Mouse (Mus musculus): ENCODE measurements around the gene 2900026A02Rik.

DNA sequence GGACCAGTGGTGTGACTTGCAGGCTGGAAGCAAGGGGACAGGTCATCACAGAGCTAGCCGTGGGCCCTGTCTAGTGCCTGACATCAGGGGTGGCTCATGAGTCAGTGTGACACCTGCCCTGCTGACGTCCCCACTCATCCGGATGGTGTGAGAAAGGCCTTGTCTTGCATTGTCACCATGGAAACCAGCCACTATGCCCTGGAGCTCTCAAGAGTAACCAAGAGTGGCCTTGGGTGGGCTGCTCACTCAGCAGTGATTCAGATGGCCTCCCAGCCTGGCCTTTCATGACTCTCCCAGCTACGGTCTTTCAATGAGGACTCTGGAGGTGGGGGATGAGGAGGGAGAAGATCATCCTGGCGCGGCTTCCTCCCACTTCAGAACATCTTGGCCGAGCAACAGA is 118.6 kb downstream of the 2900026A02Rik start:
- TF ChIP-seq CTCF (IDR thresholded peaks at IDR 0.05; ENCODE audit: low read depth, low read length) (no peak), POLR2A (IDR thresholded peaks at IDR 0.05; ENCODE audit: borderline replicate concordance, low read depth, low read length) (no peak)

Data from bone marrow macrophage, adult 2 months (primary cell).